Mouse (Mus musculus) stomach, postnatal 0 days (tissue): ENCODE measurements around the gene Gpx4.

Experiments used
- CTCF ChIP-seq: IDR thresholded peaks from 2 replicates; pipeline ENCODE4 v1.5.1; 2016; ENCODE audit warnings: antibody characterized with exemption, low read depth, mild to moderate bottlenecking, moderate library complexity
- EP300 ChIP-seq: optimal IDR thresholded peaks from 2 replicates; pipeline ENCODE3; 2016; ENCODE audit warnings: antibody characterized with exemption

GRCm38 (mm10) chr10:80050885-80051617 lies 4.1 kb downstream of the Gpx4 start:
- TF ChIP-seq CTCF = no peak
- no peak for TF ChIP-seq EP300
